Mouse (Mus musculus): Measurements from ENCODE around the gene Gstp1.
A peak's percentile ranks its signal among the peaks of the same experiment; 100 is the strongest.
"Not testable (repeated sequence)": the region's sequence is repeated elsewhere in the genome, so short reads cannot be mapped to it uniquely, and the experiment has no call there.

The Gstp1 gene

GRCm38 (mm10) chr19:4060044-4060898 lies 22.5 kb upstream of the Gstp1 start:
- not testable (repeated sequence) for DNase-seq (ENCODE audit: low spot score)

- DNase-seq (ENCODE audit: low spot score), result no peak
Observed at GRCm38 (mm10) chr19:4059069-4059740, 21.4 kb upstream of the Gstp1 start, which contains the start of gene Gstp3. TSS of gene Gstp3 (minus strand) at chr19:4059569.

- no peak for DNase-seq (ENCODE audit: low spot score)
Observed at GRCm38 (mm10) chr19:4058581-4058980, 20.8 kb upstream of the Gstp1 start.

GRCm38 (mm10) chr19:4057962-4058361 lies 20.2 kb upstream of the Gstp1 start:
- DNase-seq (ENCODE audit: low spot score), result no peak

- no peak for DNase-seq (ENCODE audit: low spot score)
Observed at GRCm38 (mm10) chr19:4057389-4057788, 19.6 kb upstream of the Gstp1 start.

GRCm38 (mm10) chr19:4056727-4057126 lies 18.9 kb upstream of the Gstp1 start:
- DNase-seq (ENCODE audit: low spot score), result no peak

GRCm38 (mm10) chr19:4055947-4056693 lies 18.3 kb upstream of the Gstp1 start:
- DNase-seq (ENCODE audit: low spot score), result no peak

- no peak for DNase-seq (ENCODE audit: low spot score)
Observed at GRCm38 (mm10) chr19:4055216-4055946, 17.6 kb upstream of the Gstp1 start.

GRCm38 (mm10) chr19:4054613-4055012 lies 16.8 kb upstream of the Gstp1 start:
- DNase-seq (ENCODE audit: low spot score), result no peak

- no peak for DNase-seq (ENCODE audit: low spot score)
Observed at GRCm38 (mm10) chr19:4052516-4053030, 14.8 kb upstream of the Gstp1 start.

- DNase-seq (ENCODE audit: low spot score), result peak; percentile 88
Observed at GRCm38 (mm10) chr19:4051741-4052515, 14.1 kb upstream of the Gstp1 start.

GRCm38 (mm10) chr19:4051016-4051415 lies 13.2 kb upstream of the Gstp1 start:
- no peak for DNase-seq (ENCODE audit: low spot score)

- DNase-seq (ENCODE audit: low spot score), result not testable (repeated sequence)
Observed at GRCm38 (mm10) chr19:4049069-4049468, 11.3 kb upstream of the Gstp1 start.

- DNase-seq (ENCODE audit: low spot score), result peak; percentile 90
Observed at GRCm38 (mm10) chr19:4047859-4048258, 10.1 kb upstream of the Gstp1 start.

GRCm38 (mm10) chr19:4046866-4047254 lies 9.1 kb upstream of the Gstp1 start:
- no peak for DNase-seq (ENCODE audit: low spot score)

- DNase-seq (ENCODE audit: low spot score), result peak; percentile 74
Observed at GRCm38 (mm10) chr19:4045966-4046865, 8.4 kb upstream of the Gstp1 start, which contains the start of gene Gstp2. TSS of gene Gstp2 (minus strand) at chr19:4046023.

GRCm38 (mm10) chr19:4044109-4044508 lies 6.3 kb upstream of the Gstp1 start:
- not testable (repeated sequence) for DNase-seq (ENCODE audit: low spot score)

GRCm38 (mm10) chr19:4042124-4042523 lies 4.3 kb upstream of the Gstp1 start:
- no peak for DNase-seq (ENCODE audit: low spot score)

GRCm38 (mm10) chr19:4041500-4041899 lies 3.7 kb upstream of the Gstp1 start:
- DNase-seq (ENCODE audit: low spot score), result not testable (repeated sequence)

- not testable (repeated sequence) for DNase-seq (ENCODE audit: low spot score)
Observed at GRCm38 (mm10) chr19:4040941-4041340, 3.2 kb upstream of the Gstp1 start.
